Mouse (Mus musculus) testis, adult 2 months (tissue): ENCODE measurements around the gene Nubpl. TPM values are rescaled to one million over a fixed set of nuclear protein-coding genes. Genes with fewer than 3 reads are reported as not detected.

Experiments
- H3K27ac ChIP-seq: fragments of 200-500 bp; 2 replicates; pipeline ENCODE4 v1.5.1; 2012; ENCODE audit warnings: low read depth, low read length; ENCODE audit not compliant: control insufficient read depth, insufficient read depth
- H3K27me3 ChIP-seq: fragments of 200-500 bp; 2 replicates; pipeline ENCODE4 v1.6.1; 2012; ENCODE audit warnings: mild to moderate bottlenecking, low read length, moderate library complexity; ENCODE audit not compliant: control insufficient read depth, insufficient read depth
- H3K36me3 ChIP-seq: fragments of 200-500 bp; 2 replicates; pipeline ENCODE4 v1.6.1; 2012; ENCODE audit warnings: mild to moderate bottlenecking, low read length; ENCODE audit not compliant: control insufficient read depth, insufficient read depth
- H3K4me1 ChIP-seq: fragments of 200-500 bp; 2 replicates; pipeline ENCODE4 v1.6.1; 2012; ENCODE audit warnings: low read length; ENCODE audit not compliant: control insufficient read depth, insufficient read depth
- H3K4me3 ChIP-seq: fragments of 200-500 bp; 2 replicates; pipeline ENCODE4 v1.5.1; 2012; ENCODE audit warnings: low read depth, mild to moderate bottlenecking, low read length, moderate library complexity, mixed read lengths; ENCODE audit not compliant: control insufficient read depth
- CTCF ChIP-seq: fragments of 200-500 bp; IDR thresholded peaks from 2 replicates; pipeline ENCODE4 v1.5.1; 2012; ENCODE audit warnings: low read depth, mild to moderate bottlenecking, inconsistent platforms, low read length, moderate library complexity; ENCODE audit not compliant: control insufficient read depth, insufficient read depth, insufficient replicate concordance
- POLR2A ChIP-seq: fragments of 200-500 bp; IDR thresholded peaks from 2 replicates; pipeline ENCODE4 v1.6.1; 2012; ENCODE audit warnings: low read depth, mild to moderate bottlenecking, inconsistent platforms, low read length, moderate library complexity; ENCODE audit not compliant: control insufficient read depth
- polyA plus RNA-seq: library from polyadenylated mRNA; depleted of rRNA; stranded (reverse); fragments of >200 nt; gene quantifications from 2 replicates; pipeline ENCODE4 v1.2.3, GENCODE M21; 2012

Nubpl gene
- polyA plus RNA-seq, 1 experiment, result 6.0 TPM

- no peaks in the 10 kb centered on the region for H3K27me3 ChIP-seq
- H3K27ac ChIP-seq, result no peak overlapping the region
Measured at GRCm38 (mm10) chr12:52132256-52132655, 34.7 kb downstream of the Nubpl start.

GRCm38 (mm10) chr12:52138296-52138695 is 40.8 kb downstream of the Nubpl start:
- Histone ChIP-seq H3K4me1 (no peaks in the 10 kb centered on the region), H3K27me3 (no peaks in the 10 kb centered on the region), H3K4me3 (no peak overlapping the region), H3K36me3 (no peaks in the 10 kb centered on the region), H3K27ac (no peak overlapping the region)
- no peak for TF ChIP-seq POLR2A
- no peak for TF ChIP-seq CTCF

More at GRCm38 (mm10) chr12:52132256-52132655, 34.7 kb downstream of the Nubpl start:
- no peak for TF ChIP-seq CTCF
- no peak for TF ChIP-seq POLR2A
- H3K4me3 ChIP-seq, result no peak overlapping the region
- H3K36me3 ChIP-seq, result no peaks in the 10 kb centered on the region
- peaks cover 2% of the 10 kb centered on the region; the same call in 1 of the 2 replicates for H3K4me1 ChIP-seq

- Histone ChIP-seq H3K27me3 (no peaks in the 10 kb centered on the region), H3K4me1 (no peaks in the 10 kb centered on the region), H3K36me3 (no peaks in the 10 kb centered on the region), H3K27ac (no peak overlapping the region), H3K4me3 (no peak overlapping the region)
- TF ChIP-seq POLR2A, result no peak
- no peak for TF ChIP-seq CTCF
Measured at GRCm38 (mm10) chr12:52146639-52147038, 49.1 kb downstream of the Nubpl start.

- Histone ChIP-seq H3K4me1 (no peaks in the 10 kb centered on the region), H3K4me3 (no peak overlapping the region), H3K27me3 (no peaks in the 10 kb centered on the region), H3K36me3 (no peaks in the 10 kb centered on the region), H3K27ac (no peak overlapping the region)
- TF ChIP-seq CTCF (no peak), POLR2A (no peak)
Measured at GRCm38 (mm10) chr12:52149448-52149847, 51.9 kb downstream of the Nubpl start.

GRCm38 (mm10) chr12:52152071-52152470 is 54.5 kb downstream of the Nubpl start:
- Histone ChIP-seq H3K27me3 (no peaks in the 10 kb centered on the region), H3K4me3 (no peak overlapping the region), H3K36me3 (no peaks in the 10 kb centered on the region), H3K27ac (no peak overlapping the region), H3K4me1 (no peaks in the 10 kb centered on the region)
- TF ChIP-seq CTCF, result no peak
- TF ChIP-seq POLR2A, result no peak

DNA sequence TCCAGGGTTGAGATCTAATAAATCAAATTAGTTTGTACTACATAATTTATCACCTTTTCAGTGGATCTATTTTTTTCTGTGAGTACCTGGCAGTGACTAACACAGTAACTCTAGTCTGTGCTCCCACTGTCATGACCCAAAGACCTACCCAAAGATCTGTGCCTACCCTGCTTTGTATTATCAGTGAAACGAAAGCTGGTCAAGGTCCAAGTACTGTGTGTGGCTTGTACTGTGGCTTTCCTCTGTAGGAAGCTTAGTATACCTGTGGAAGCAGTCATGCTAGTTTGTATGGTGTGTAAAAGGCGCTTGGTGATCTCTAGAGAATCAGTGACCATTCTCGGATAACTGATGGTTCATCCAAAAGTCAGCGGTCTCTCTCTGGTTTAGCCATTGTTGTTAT is 57.4 kb downstream of the Nubpl start:
- Histone ChIP-seq H3K36me3 (no peaks in the 10 kb centered on the region), H3K27ac (no peak overlapping the region), H3K27me3 (no peaks in the 10 kb centered on the region), H3K4me1 (no peaks in the 10 kb centered on the region), H3K4me3 (no peak overlapping the region)
- no peak for TF ChIP-seq POLR2A
- no peak for TF ChIP-seq CTCF

GRCm38 (mm10) chr12:52164414-52164813 is 66.9 kb downstream of the Nubpl start:
- H3K4me3 ChIP-seq, result no peak overlapping the region
- no peak overlapping the region for H3K27ac ChIP-seq
- H3K4me1 ChIP-seq, result no peaks in the 10 kb centered on the region
- no peaks in the 10 kb centered on the region for H3K27me3 ChIP-seq
- no peaks in the 10 kb centered on the region for H3K36me3 ChIP-seq
- TF ChIP-seq POLR2A (no peak), CTCF (no peak)

DNA sequence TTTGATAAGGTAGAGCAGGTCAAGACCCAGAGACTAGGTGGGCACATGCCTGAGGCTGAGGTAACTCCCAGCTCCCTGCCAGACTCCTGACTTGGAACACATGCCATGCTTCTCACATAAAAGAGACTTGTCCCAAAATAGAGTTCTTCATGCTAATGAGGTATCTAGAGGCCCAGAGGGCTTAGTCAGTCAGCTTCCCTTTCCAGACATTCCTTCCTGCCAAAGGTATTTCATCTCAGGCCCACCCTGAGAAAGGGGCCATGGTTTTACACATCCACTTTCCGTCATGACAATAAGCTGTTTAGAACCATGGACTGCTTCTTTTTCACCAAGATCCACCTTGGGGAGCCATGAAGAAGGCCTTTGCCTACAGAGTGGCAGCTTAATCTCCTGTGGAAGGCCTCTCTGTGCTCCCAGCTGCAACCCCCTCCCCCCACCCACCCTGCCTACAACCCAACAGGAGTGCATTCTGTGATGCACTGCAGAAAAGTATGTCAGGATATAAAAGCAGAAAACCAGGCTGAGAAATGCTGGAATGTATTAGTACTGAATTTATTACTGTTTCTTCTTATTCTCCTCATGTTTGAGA is 88.8 kb downstream of the Nubpl start:
- H3K36me3 ChIP-seq, result no peaks in the 10 kb centered on the region
- TF ChIP-seq POLR2A (no peak), CTCF (no peak)
- H3K4me3 ChIP-seq, result no peak overlapping the region
- H3K27me3 ChIP-seq, result no peaks in the 10 kb centered on the region
- no peaks in the 10 kb centered on the region for H3K4me1 ChIP-seq
- no peak overlapping the region for H3K27ac ChIP-seq
